Mouse (Mus musculus) embryonic fibroblast, embryonic 13.5 days (primary cell): ENCODE measurements around the gene Uspl1.

Experiments
- CTCF ChIP-seq: IDR thresholded peaks from 2 replicates; pipeline ENCODE4 v1.5.1; 2011; ENCODE audit warnings: mild to moderate bottlenecking, control low read depth, low read length, moderate library complexity, borderline replicate concordance; ENCODE audit not compliant: insufficient read depth
- POLR2A ChIP-seq: IDR thresholded peaks from 2 replicates; pipeline ENCODE4 v1.6.1; 2011; ENCODE audit warnings: low read depth, mild to moderate bottlenecking, control low read depth, low read length, moderate library complexity

DNA sequence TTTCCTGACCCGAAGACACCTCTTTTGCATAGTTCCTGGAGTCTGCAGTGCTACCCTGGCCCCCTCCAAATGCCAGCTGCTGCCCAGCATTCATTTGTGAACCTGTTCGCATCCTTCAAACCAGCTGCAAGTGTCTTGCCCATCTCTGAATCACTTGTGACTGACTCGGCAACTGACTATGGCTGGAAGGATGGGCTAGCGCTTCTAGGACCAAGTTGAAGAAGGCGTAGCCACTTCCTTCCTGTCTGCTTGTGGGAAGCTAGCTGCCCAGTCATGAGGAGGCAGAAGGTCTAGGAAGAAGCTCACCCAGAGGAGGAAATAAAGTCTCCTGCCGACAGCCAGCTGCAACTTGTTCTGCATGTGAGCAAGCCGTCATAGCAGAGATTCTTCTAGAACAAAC is 50.9 kb downstream of the Uspl1 start:
- no peak for TF ChIP-seq CTCF
- no peak for TF ChIP-seq POLR2A
